Mouse (Mus musculus) small intestine, adult 2 months (tissue): ENCODE results near the gene Pik3r2. TPM values are rescaled to one million over a fixed set of nuclear protein-coding genes. Genes with fewer than 3 reads are reported as not detected.

ENCODE experiments used
- H3K27ac ChIP-seq: fragments of 200-500 bp; 2 replicates; pipeline ENCODE4 v1.5.1; 2012; ENCODE audit warnings: low read depth, low read length, control low read depth, inconsistent platforms; ENCODE audit not compliant: insufficient read depth
- H3K27me3 ChIP-seq: fragments of 200-500 bp; 2 replicates; pipeline ENCODE4 v1.6.1; 2012; ENCODE audit warnings: mild to moderate bottlenecking, moderate library complexity, low read length, inconsistent platforms; ENCODE audit not compliant: control insufficient read depth, insufficient read depth
- H3K36me3 ChIP-seq: fragments of 200-500 bp; 2 replicates; pipeline ENCODE4 v1.6.1; 2012; ENCODE audit warnings: mild to moderate bottlenecking, low read length, control low read depth, inconsistent platforms; ENCODE audit not compliant: control insufficient read depth, insufficient read depth
- H3K4me1 ChIP-seq: fragments of 200-500 bp; 2 replicates; pipeline ENCODE4 v1.6.1; 2012; ENCODE audit warnings: low read length, inconsistent platforms, mixed read lengths; ENCODE audit not compliant: control insufficient read depth, insufficient read depth, insufficient read length
- H3K4me3 ChIP-seq: fragments of 200-500 bp; 2 replicates; pipeline ENCODE4 v1.5.1; 2012; ENCODE audit warnings: low read depth, mild to moderate bottlenecking, control low read depth, inconsistent platforms, low read length, moderate library complexity
- CTCF ChIP-seq: fragments of 200-500 bp; IDR thresholded peaks from 2 replicates; pipeline ENCODE4 v1.5.1; 2012; ENCODE audit warnings: low read depth, mild to moderate bottlenecking, control low read depth, inconsistent platforms, low read length, moderate library complexity, mixed read lengths; ENCODE audit not compliant: insufficient replicate concordance, insufficient read length; ENCODE audit errors: extremely low read depth
- POLR2A ChIP-seq: fragments of 200-500 bp; IDR thresholded peaks from 2 replicates; pipeline ENCODE4 v1.6.1; 2012; ENCODE audit warnings: low read depth, mild to moderate bottlenecking, control low read depth, inconsistent platforms, low read length, moderate library complexity
- WGBS: fragments of 180-500 bp; shearing (Covaris S2); methylation state at CpG from one replicate; pipeline ENCODE4 v1.1.7; 2018; 5-methylcytosine and 5-hydroxymethylcytosine counted together
- polyA plus RNA-seq: library from polyadenylated mRNA; depleted of rRNA; stranded (reverse); fragments of >200 nt; gene quantifications from 2 replicates; pipeline ENCODE4 v1.2.3, GENCODE M21; 2012

Pik3r2 gene
- polyA plus RNA-seq, 1 experiment, result 414 TPM

DNA sequence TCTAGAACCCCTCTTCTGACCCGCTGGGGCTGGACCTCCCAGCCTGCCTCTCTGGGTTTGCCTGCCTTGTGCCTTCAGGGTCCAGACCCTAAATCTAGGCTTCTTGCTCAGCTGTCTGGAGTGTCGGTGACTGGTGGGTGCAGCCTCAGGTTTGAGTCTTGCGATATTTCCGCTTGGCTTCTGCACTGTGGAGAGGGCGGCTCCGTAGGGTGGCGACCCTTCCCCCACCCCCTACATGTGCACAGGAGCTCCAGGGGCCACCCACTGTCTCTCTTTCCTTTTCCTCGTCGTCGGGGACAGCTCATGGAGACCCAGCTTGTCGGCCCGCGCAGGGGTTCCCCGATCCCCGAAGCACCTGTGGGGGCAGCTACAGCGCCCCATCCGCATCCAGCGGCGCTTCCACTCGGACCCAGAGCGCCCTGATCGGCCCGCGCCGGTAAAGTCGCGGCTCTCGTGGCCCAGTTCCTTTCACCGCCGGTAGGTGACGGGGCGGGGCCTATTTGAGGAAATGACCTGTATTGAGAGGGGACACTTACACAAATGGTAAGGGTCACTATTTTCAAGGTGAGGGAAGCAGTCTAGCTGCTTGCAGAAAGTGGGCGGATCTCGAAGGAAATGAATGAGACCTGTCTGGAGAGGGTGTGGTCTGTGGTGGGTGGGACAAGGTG lies 46.6 kb downstream of the Pik3r2 start:
- H3K36me3 ChIP-seq, result no peaks in the 10 kb centered on the region
- WGBS, result 3% methylated on average over 34 of the region's 34 CpGs
- peak overlapping the region; percentile 39 for H3K4me3 ChIP-seq
- peaks cover 6% of the 10 kb centered on the region; the same call in 1 of the 2 replicates for H3K4me1 ChIP-seq
- TF ChIP-seq CTCF, result peak; percentile 46; the same call in 1 of the 2 replicates
- no peak for TF ChIP-seq POLR2A
- H3K27ac ChIP-seq, result no peak overlapping the region
- H3K27me3 ChIP-seq, result peaks cover 3% of the 10 kb centered on the region; the same call in 1 of the 2 replicates

DNA sequence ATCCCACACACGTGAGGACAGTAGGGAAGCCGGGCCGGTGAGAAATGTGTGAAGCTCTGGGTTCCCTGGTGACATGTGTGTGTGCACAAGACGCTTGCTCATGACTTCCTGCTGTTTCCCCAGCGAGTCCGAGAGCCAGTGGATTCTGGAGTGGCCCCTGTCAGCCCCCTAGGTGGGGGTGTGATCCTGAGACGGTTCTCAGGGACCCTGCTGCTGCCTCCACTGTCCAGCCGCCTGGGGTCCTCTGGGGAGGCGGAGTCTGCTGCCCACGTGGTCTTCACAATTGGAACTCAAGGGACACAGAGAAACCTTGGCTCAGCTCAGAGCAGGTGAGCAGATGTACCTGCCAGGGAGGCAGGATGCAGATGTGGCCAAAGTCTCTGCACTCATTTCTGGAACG lies 49.8 kb downstream of the Pik3r2 start:
- H3K4me1 ChIP-seq, result peaks cover 6% of the 10 kb centered on the region; the same call in 1 of the 2 replicates
- peaks cover 3% of the 10 kb centered on the region; the same call in 1 of the 2 replicates for H3K27me3 ChIP-seq
- H3K36me3 ChIP-seq, result no peaks in the 10 kb centered on the region
- no peak overlapping the region for H3K4me3 ChIP-seq
- TF ChIP-seq POLR2A (no peak), CTCF (no peak)
- no peak overlapping the region for H3K27ac ChIP-seq
- 47% methylated on average over 11 of the region's 11 CpGs for WGBS

DNA sequence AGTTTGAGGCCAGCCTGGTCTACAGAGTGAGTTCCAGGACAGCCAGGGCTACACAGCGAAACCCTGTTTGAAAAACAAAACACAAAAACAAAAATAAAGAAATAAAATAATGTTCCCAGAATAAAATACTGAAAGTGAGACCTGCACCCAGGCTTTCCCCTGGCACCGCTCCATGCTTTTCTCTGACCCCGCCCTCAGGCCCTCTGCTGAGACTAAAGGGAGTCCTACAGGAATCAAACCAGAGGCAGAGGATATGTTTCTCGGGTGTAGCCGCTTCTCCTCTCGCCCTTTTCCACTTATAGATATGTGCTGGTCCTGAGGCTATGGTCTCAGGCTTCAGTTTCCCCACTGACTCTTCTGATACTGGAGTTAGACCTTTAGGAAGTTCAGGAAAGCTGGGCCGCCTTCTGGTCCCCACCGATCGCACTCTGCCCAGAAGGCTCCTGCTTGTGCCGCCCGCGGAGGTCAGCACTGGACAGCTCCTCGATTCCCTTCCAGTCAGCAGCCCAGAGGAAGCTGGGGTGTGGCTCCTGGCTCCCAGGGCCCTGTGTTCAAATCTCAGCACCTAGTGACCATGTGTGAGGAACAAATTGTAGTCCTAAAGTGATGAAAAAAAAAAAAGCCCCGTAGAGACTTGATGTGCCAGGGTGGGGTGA lies 50.6 kb downstream of the Pik3r2 start:
- no peaks in the 10 kb centered on the region for H3K36me3 ChIP-seq
- H3K27ac ChIP-seq, result no peak overlapping the region
- peaks cover 3% of the 10 kb centered on the region; the same call in 1 of the 2 replicates for H3K27me3 ChIP-seq
- no peak overlapping the region for H3K4me3 ChIP-seq
- 23% methylated on average over 14 of the region's 14 CpGs for WGBS
- TF ChIP-seq POLR2A (no peak), CTCF (no peak)
- H3K4me1 ChIP-seq, result peaks cover 6% of the 10 kb centered on the region; the same call in 1 of the 2 replicates

DNA sequence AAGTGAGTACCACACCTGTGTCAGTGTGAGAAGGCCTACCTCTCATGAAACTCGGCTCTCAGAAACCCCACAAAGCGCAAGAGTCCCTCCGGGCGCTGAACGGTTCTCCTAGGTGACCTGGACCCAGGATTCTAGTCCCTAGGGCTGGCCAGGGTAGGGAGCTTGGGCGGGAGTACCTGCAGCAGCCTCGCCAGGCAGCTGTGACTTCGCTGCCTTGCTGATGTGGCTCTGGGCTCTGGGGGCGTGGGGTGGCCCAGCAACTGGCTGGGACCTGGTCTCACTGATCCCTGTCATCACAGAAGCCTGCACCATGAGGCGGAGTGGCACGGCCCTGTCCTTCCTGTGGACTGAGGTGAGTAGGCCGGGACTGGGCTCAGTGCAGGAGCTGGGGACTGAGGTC lies 52.3 kb downstream of the Pik3r2 start:
- 83% methylated on average over 12 of the region's 12 CpGs for WGBS
- peaks cover 4% of the 10 kb centered on the region; the same call in 1 of the 2 replicates for H3K4me1 ChIP-seq
- H3K36me3 ChIP-seq, result no peaks in the 10 kb centered on the region
- TF ChIP-seq CTCF, result no peak
- no peak for TF ChIP-seq POLR2A
- H3K4me3 ChIP-seq, result no peak overlapping the region
- H3K27me3 ChIP-seq, result peaks cover 3% of the 10 kb centered on the region; the same call in 1 of the 2 replicates
- no peak overlapping the region for H3K27ac ChIP-seq

DNA sequence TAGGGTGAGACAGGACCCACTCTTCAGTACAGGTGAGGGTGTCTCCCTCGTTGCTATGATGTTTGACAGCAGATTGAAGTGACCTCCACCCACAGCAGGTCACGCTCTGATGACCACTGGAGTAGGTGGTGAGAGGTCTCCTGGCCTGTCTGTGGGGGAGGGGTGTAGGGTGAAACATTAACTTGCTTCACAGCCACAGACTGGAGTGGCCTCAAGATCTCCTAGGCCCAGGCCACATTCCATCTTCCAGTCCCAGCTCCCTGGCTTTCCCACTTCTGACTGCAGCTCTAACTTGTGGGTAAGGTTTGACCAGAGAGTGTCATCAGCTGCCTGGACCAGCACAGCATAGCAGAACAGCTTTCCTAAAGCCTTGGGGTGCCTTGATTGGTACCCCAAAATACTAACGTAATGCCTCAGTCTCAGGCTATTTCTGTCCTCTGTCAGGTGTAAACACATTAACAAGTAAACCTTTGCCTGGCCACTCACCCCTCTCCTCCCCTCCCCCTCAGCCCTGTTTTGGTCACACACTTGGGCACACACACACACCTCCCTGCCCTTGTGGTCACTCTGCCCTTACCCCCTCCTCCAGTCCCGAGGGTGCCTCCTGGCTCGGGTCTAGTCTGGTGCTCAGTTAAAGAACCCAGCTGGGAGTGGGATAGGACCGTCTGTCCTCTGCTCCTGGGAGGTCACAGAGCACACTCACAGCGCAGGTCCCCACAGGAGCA lies 52.9 kb downstream of the Pik3r2 start, which contains the start of gene Pde4c:
Gene Pde4c, plus strand, starts transcription at position 235 of the 725 bp plus-strand sequence.
- TF ChIP-seq POLR2A, result no peak
- 65% methylated on average over 7 of the region's 7 CpGs for WGBS
- peaks cover 3% of the 10 kb centered on the region; the same call in 1 of the 2 replicates for H3K27me3 ChIP-seq
- H3K27ac ChIP-seq, result no peak within 1 kb of the TSS
- peaks cover 4% of the 10 kb centered on the region; the same call in 1 of the 2 replicates for H3K4me1 ChIP-seq
- H3K4me3 ChIP-seq, result no peak within 1 kb of the TSS
- no peaks in the 10 kb centered on the region for H3K36me3 ChIP-seq

DNA sequence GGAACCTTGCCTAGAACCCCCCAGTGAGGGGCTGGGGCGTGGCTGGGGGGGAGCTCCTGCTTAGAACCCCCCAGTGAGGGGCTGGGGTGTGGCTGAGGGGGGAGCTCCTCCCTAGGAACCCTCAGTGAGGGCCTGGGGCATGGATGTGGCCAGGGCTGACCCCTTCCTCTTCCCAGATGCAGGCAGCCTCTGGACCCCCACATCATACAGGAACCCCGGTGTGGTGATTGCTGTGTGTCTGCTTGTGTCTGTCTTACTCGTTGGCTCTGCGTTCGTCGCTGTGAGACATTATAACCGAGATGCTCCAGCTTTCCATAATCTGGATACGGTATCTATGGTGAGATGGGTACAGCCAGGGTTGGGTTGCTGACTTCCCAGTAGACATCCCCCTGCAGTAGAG lies 54.9 kb downstream of the Pik3r2 start:
- Histone ChIP-seq H3K4me1 (peaks cover 6% of the 10 kb centered on the region), H3K4me3 (no peak overlapping the region), H3K27ac (no peak overlapping the region), H3K36me3 (no peaks in the 10 kb centered on the region), H3K27me3 (peaks cover under 1% of the 10 kb centered on the region; the same call in 1 of the 2 replicates)
- TF ChIP-seq POLR2A (no peak), CTCF (no peak)
- WGBS, result 95% methylated on average over 8 of the region's 8 CpGs

DNA sequence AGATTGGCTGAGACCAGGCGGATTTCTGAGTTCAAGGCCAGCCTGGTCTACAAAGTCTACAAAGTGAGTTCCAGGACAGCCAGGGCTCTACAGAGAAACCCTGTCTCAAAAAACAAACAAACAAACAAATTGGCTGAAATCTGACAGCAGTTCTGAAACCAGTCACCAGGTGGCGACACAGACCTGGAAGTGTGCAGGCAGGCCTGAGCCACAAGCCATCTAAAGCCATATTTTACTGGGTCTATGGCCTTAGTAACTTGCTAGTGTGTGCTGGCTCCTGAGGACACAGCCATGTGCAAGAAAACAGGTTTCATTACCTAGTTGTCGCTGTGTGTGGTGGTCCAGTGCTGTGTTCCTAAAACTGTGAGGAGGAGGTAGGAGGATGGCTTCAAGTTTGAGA lies 55.8 kb downstream of the Pik3r2 start:
- Histone ChIP-seq H3K4me3 (no peak overlapping the region), H3K36me3 (no peaks in the 10 kb centered on the region), H3K27ac (no peak overlapping the region), H3K27me3 (no peaks in the 10 kb centered on the region), H3K4me1 (peaks cover 6% of the 10 kb centered on the region)
- 6% methylated on average over 3 of the region's 3 CpGs for WGBS
- peak; percentile 83; the same call in 1 of the 2 replicates for TF ChIP-seq CTCF
- TF ChIP-seq POLR2A, result no peak
